Mouse (Mus musculus) hindlimb bud, embryonic 11.5 days (tissue): ENCODE measurements around the gene Ubxn6.
"Not testable (repeated sequence)": the region's sequence is repeated elsewhere in the genome, so short reads cannot be mapped to it uniquely, and the experiment has no call there.

Experiments used
- DNase-seq: peaks from one replicate; pipeline ENCODE4 v3.0.0-alpha.2; 2012; ENCODE audit warnings: low read depth, low spot score; ENCODE audit errors: extremely low spot score

Gene Ubxn6

GRCm38 (mm10) chr17:56074827-56075208, at the start of gene Ubxn6:
TSS of gene Ubxn6 (minus strand) at chr17:56075028.
- peak; percentile 71 for DNase-seq

GRCm38 (mm10) chr17:56123681-56124340, 49.0 kb upstream of the Ubxn6 start:
- no peak for DNase-seq

GRCm38 (mm10) chr17:56123161-56123560, 48.3 kb upstream of the Ubxn6 start:
- no peak for DNase-seq

GRCm38 (mm10) chr17:56121826-56122225, 47.0 kb upstream of the Ubxn6 start, which contains the start of gene Lrg1:
TSS of gene Lrg1 (minus strand) at chr17:56122001.
- no peak for DNase-seq

GRCm38 (mm10) chr17:56119981-56120880, 45.4 kb upstream of the Ubxn6 start:
- DNase-seq, result no peak

GRCm38 (mm10) chr17:56119431-56119830, 44.6 kb upstream of the Ubxn6 start:
- DNase-seq, result no peak

- no peak for DNase-seq
These were observed 42.5 kb upstream of the Ubxn6 start, which contains the start of gene Plin5 for GRCm38 (mm10) chr17:56117251-56117710. TSS of gene Plin5 (minus strand) at chr17:56117596.

- DNase-seq, result no peak
These were observed 41.4 kb upstream of the Ubxn6 start for GRCm38 (mm10) chr17:56116193-56116592.

GRCm38 (mm10) chr17:56112743-56113142, 37.9 kb upstream of the Ubxn6 start:
- no peak for DNase-seq

GRCm38 (mm10) chr17:56111864-56112263, 37.0 kb upstream of the Ubxn6 start:
- DNase-seq, result peak; percentile 67

- DNase-seq, result no peak
These were observed 36.2 kb upstream of the Ubxn6 start for GRCm38 (mm10) chr17:56111021-56111420.

- DNase-seq, result no peak
These were observed 35.7 kb upstream of the Ubxn6 start for GRCm38 (mm10) chr17:56110571-56110970.

GRCm38 (mm10) chr17:56109219-56110051, 34.6 kb upstream of the Ubxn6 start, which contains the start of gene Plin4:
TSS of gene Plin4 (minus strand) at chr17:56109803.
- DNase-seq, result no peak

GRCm38 (mm10) chr17:56108334-56109044, 33.7 kb upstream of the Ubxn6 start:
- no peak for DNase-seq

- DNase-seq, result no peak
These were observed 32.9 kb upstream of the Ubxn6 start for GRCm38 (mm10) chr17:56107736-56108135.

GRCm38 (mm10) chr17:56106981-56107380, 32.2 kb upstream of the Ubxn6 start:
- no peak for DNase-seq

GRCm38 (mm10) chr17:56106436-56106835, 31.6 kb upstream of the Ubxn6 start:
- DNase-seq, result not testable (repeated sequence)

- not testable (repeated sequence) for DNase-seq
These were observed 30.0 kb upstream of the Ubxn6 start for GRCm38 (mm10) chr17:56104821-56105220.

- no peak for DNase-seq
These were observed 28.8 kb upstream of the Ubxn6 start for GRCm38 (mm10) chr17:56103465-56104285.
